Mouse (Mus musculus): ENCODE measurements around the gene Dnah12.

DNA sequence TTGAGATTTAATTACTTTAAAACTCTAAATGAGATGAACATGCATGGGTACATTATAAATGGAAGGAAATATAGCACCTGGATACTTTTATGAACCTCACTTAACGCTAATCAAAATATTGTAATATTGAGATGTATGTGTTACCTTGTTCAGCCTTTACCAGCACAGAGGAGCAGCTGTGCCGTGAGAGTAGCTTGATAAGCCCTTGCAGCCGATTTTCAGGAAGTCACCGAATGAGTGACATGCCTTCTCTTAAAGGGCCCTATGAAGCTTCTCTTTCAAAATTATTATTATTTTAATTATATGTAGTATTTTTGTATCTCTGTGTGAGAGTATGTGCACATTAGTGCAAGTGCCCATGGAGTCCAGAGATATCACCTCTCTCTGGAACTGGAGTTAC, 75.1 kb downstream of the Dnah12 start:
- TF ChIP-seq CTCF (IDR thresholded peaks at IDR 0.05) (no peak), POLR2A (IDR thresholded peaks at IDR 0.05; ENCODE audit: insufficient read depth, low read depth, low read length) (no peak), EP300 (IDR thresholded peaks at IDR 0.05; ENCODE audit: insufficient read depth, low read depth, low read length) (no peak)
